Mouse (Mus musculus) 416B (cell line): ENCODE measurements at regions not wholly inside any gene's neighbourhood (a gene's known extent, or its start where the extent isn't known, plus 50 kb on each side); places are given as distances from the start of the nearest gene placed in this dataset.

Experiments used
- DNase-seq: peaks from one replicate; pipeline ENCODE4 v3.0.0; 2011; ENCODE audit warnings: low read depth

GRCm38 (mm10) chr15:30029257-30029899 lies 143.0 kb upstream of the Ctnnd2 start:
- peak; percentile 66 for DNase-seq

GRCm38 (mm10) chr15:30035367-30035766 lies 137.0 kb upstream of the Ctnnd2 start:
- DNase-seq, result no peak

DNA sequence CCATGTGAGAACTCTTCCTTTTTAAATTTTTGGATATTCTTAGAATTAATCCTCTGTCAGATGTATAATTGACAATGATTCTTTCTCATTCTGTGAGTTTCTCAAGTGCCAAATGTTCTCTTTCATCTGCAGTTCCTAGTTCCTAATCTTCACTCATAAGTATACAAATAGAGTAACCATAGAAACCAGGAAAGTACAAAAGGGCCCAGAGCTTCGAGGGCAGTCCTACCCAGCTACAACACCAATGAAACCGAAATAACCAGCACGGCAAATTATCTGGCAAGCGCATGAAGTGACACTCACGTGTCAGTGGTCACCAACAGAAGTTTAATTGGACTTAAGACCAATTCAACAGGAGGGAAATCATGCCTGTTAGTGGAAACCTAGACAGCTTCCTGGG lies 121.5 kb upstream of the Ctnnd2 start:
- DNase-seq, result no peak

- no peak for DNase-seq
Observed at GRCm38 (mm10) chr15:30059808-30060207, 112.6 kb upstream of the Ctnnd2 start.

DNA sequence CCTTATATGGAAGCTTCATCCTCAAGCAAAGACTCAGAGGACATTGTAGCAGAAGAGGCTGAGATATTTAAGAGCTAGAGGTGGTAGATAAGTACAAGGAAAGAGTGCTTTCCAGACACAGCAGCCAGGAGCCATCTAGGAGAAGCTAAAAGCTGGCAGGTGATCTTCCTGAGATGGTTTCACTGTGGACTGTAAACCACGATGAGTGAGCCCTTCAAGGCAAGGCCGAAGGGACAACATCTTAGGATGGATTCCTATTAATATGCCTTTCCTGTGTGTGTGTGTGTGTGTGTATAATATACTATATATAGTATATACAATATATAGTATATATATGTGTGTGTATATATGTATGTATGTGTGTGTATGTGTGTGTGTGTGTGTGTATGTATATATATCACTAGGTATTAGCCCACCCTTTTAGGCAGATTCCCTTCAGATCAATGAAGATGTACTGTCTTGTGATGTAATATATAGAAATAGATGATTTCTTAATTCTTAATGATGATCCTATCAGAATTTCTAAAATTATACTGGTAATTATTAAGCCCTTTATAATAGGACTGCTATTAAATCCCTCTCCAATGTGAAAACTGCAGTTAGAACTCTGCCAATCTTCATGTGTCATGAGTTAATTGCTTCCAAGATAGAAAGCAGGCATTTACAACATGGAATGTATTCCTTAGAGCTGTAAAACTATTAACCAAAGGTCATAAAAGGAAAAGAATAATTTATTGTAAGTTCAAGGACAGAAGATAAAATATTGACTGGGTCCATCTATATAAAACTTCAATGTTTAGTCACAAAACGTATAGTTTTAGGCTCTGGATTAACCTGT lies 111.7 kb upstream of the Ctnnd2 start:
- DNase-seq, result no peak

GRCm38 (mm10) chr15:30071668-30072067 lies 100.7 kb upstream of the Ctnnd2 start:
- no peak for DNase-seq

- DNase-seq, result no peak
Observed at GRCm38 (mm10) chr15:30072301-30072700, 100.1 kb upstream of the Ctnnd2 start.

DNA sequence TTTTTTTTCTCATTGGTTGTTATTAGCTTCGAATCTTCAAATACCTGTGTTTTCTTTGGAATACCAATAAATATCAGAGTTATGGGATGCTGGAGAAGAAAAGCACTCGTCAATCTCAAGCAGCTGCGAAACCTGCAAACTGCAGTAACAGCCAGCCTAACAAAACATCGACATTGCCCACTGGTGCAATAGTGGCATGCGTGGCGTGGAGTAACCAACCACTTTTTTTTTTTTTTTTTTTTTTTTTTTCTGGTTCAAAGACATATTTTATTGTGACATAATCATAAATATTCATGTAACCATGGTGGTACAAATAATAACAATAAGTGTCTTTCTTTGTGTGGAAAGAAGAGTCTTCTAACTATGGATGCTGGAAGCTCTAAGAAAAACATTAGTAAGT lies 85.3 kb upstream of the Ctnnd2 start:
- no peak for DNase-seq

DNA sequence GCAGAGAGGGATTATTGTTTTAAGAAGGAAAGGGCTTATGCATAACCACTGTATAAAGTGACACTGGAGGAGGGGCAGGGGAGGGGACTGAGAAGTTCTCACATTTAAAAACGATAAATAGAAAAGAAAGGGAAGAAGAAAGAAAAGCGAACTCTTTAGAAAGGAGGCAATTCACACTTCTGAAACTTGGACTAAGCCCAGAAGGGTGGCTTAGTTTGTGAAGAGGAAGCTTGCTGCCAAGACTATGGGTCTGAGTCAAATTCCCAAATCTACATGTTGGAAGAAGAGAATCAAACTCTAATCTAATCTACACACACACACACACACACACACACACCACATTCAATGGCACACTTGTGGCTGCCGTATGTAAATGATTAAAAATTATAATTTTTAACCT lies 50.3 kb upstream of the Ctnnd2 start:
- DNase-seq, result no peak
